Mouse (Mus musculus): Measurements from ENCODE around the gene Clic3.
A peak's percentile ranks its signal among the peaks of the same experiment; 100 is the strongest.

Clic3 gene

DNA sequence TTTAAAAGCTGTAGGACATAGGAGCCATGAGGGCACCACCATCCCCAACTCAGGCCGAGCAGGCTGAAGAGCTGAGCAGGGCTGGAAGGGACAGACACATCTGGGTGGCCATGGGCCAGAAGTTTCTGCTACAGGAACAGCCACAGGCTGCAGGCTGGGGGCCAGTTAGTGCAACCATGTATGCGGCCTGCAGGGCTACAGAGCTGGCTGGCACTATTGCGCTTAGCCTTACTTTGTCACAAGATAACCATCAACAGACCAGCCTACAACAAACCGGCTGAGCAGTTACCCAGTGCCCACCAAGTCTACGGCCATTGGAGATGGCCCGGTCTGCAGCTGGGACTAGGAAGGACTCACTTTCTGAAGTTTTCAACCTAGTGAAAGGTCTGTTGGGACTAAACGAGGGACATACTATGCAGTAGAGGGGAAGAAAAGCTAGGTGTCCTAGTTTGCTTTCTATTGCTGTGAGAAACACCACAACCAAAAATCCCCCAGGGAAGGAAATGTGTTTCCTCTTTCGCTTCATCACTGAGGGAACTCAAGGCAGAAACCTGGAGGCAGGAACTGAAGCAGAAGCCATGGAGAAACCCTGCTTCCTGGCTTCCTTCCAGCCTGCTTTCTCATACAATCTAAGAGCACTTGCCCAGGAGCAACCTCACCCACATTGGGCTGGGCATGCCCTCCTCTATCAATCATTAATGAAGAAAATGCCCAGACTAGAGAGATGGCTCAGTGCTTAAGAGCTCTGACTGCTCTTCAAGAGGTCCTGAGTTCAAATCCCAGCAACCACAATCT, 5.6 kb upstream of the Clic3 start:
- DNase-seq: no peak

DNA sequence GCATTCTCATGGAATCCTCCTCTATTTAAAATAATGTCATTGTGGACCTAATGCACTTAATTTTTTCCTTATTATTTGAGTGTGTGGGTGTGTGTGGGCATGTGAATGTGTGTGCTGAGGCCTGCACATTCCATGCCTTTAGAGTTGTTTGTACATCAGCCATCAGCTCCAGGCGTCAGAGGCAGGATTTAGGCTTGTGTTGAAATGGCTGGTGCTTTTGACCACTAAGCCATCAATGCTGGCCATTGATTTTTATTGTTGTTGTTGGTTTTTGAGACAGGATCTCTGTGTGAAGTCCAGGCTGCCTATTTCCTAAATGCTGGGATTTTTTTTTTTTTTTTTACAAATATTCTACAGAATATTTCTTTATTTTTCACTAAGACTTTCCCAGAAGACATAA, 3.7 kb upstream of the Clic3 start:
- no peak for DNase-seq

DNA sequence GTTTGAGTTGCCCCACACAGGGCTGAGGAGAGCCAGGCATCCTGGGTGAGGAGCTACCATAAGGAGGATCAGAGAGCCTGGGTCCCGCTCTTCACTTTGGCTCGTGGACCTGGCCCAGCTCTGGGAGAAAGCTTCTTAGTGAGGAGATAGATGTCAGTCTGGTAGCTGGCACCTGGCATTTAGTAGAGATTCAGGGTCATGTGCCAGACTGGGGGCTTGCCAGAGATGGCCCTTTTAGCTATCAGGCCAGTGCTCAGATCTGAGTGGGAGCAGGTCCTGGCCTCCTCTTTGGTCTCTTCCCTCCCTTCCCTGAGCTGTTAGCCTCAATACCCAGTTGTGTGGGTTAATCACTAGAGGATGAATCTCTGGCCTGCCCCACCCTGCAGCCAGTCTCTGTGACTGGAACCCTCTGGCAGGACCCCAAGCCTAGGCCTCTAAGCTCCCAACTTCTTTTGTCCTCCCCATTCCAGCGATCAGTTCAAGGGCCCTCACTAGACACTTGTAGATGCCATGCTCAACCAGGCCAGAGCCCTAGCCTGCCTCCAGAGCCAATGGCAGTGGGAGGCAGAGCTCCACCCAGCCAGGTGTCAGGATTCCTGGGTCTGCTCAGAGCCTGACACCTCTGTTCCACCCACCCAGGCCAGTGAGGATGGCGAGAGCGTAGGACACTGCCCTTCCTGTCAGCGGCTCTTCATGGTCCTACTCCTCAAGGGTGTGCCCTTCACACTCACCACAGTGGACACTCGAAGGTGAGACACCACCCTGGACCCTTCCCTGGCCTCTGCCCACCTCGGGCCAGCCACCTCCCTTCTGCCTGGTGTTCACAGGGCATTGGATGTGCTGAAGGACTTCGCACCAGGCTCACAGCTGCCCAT, 621 bp downstream of the Clic3 start:
- peak; percentile 74 for DNase-seq

DNA sequence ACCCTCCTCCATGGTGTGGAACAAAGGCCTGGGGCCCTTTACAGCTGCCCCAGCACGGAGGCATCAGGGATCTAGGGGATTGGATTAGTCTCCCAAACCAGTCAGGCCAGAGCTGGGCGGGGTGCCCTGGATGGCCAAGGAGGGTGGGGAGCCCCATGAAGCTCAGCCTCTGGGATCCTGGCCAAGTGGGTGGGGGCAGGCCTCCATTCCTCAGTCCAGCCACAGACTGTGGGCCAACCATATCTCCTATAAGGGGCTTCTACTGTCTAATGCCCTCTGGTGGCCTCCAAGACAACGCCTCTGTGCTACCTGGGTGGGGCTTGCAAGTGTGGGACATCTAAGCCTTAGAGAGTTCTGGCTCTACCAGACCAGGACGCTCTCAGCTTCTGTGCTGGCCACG, 2.3 kb downstream of the Clic3 start:
- peak; percentile 70 for DNase-seq

DNA sequence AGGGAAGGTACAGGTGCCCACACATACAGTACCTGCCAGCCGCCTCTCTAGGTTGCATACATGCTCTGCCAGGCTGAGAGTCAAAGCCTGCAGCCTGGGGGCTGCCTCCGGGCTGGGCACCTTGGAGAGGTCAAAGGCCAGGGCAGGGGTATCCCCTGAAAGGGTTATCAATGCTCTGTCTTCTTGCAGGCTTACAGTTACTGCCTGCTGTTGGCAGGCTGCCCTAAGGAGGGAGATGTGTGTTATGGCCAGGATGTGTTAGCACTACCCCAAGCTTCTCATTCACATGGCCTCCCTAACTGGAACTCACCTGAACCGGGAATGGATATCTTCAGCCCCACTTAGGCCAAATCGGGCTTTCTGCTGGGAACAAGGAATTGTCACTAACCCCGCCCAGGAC, 3.5 kb downstream of the Clic3 start:
- no peak for DNase-seq

DNA sequence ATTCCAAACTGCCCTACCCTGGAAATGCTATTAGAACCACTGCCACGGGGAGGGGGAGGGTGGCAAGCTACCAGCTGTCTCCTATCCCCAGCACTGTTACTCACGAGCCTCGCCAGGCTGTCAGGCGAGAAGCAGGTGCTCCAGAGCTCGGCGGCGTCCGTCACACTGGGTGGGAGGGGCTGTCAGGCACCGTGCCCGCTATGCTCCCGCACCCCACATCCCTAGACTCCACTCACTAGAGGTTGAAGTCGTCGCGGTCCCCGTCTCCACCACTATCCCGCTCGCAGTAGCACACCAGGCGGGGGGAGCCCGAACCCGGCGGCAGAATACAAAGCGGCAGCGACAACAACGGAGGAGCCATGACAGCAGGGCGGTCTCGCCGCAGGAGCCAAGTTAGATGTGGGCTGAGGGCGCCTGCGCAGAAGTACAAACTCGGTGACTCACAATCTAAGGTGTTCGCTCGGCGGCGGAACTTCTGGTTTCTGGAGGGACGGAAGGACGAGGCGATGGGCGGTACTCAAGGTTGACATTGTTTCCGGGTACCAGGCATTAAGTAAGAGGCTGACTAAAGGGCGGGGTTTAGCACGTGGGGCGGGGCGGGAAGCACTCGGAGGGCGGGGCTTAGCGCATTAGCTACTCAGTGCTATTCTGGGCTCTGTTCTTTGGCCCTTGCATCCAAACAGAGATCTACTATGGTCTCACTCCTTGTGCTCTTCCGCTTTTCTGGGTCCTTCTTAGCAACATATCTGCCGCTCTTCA, 4.1 kb downstream of the Clic3 start, which contains the start of gene Paxx:
Paxx (minus strand) TSS at position 544 of the 759 bp plus-strand sequence.
- peak; percentile 95 for DNase-seq

DNA sequence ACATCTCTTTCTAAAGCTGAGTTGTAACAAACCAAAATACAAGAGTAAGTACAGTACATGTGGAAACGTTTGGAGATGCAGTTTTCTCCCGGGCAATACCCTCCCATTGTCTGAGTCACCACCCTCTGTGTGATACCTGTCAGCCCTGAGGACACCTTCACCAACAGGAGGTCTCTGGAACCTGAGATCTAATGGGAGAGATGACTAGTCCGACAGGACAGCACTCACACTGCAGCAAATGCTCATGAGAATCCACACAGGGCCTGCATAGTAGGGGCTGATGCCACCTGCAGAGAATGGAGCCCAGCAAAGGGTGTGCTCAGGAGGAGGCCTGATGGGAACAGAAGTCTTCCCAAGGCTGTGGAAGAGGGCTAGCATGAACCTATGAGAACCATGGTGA, 4.8 kb downstream of the Clic3 start:
- DNase-seq: no peak

DNA sequence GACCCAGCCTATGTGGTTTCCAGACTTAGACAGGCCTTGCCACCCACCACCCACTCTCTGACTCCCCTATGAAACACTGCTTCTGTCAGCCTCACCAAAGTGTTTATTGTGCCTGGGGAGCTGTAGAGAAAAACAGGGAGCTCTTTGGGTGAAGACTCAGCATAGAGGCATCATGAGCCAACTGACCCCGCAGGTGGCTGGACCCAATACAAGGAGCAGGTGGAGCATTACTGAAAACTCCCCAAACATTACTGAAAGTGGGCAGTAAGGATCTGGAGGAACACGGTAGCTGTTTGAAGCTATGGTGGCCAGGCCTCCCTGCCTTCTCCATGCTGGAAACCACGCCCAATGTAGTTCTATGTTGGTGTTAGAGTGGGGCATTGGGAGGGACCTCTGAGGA, 7.0 kb downstream of the Clic3 start:
- peak; percentile 81 for DNase-seq

DNA sequence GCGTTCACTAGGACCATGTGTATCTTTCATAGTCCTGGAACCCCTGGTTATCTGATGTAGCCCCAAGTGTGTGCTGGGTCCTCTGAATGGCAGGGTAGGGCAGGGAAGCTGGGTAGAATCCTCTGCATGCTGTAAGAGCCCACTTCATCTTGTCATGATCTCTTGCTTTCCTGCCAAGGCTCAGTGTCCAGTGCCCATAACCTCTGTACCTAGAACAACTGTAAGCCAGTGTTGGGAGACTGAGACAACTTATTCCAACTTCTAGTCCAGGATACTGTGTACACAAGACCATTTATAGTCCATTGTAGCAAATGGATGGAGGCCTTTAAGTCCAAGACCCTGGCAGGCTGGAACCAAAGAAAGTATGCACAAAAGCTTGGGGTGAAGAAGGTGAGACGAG, 8.6 kb downstream of the Clic3 start:
- DNase-seq: no peak

DNA sequence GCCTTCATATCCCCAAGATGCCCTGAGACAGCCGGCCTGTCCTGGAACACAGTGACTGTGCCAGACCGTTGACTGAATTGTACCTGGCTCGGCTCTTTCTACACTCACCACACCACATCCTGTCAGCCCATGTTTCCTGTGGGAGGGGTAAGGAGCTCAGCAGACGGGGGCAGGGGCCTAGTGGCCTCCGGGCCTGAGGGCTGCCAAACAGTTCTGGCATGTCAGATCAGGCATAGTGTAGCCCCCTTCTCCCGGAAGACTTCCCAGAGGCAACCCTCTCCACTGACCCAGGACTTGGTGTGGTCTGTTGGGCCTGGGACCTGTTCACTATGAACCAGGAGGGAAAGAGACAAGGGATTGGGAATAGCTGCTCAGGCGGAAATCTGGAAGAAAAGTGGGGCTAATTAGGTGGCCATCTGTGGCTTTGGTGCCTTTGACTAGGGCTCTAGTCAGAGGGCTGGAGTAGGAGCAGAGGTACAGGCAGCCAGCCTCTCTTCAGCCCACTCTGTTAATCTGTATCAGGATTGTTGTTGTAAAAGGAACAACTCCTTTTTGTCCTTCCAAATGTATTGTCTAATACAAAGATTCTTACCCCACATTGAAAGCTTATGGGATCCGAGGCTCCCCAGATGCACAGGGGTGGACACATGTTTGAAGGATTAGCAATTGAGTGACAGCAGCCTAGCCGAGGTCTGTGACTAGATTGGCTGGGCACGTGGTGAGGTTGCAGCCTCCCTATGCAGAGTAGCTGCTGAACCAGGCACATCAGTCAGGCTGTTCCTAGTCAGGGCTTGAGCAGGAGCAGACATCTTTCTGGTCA, 9.4 kb downstream of the Clic3 start:
- DNase-seq: peak; percentile 77

DNA sequence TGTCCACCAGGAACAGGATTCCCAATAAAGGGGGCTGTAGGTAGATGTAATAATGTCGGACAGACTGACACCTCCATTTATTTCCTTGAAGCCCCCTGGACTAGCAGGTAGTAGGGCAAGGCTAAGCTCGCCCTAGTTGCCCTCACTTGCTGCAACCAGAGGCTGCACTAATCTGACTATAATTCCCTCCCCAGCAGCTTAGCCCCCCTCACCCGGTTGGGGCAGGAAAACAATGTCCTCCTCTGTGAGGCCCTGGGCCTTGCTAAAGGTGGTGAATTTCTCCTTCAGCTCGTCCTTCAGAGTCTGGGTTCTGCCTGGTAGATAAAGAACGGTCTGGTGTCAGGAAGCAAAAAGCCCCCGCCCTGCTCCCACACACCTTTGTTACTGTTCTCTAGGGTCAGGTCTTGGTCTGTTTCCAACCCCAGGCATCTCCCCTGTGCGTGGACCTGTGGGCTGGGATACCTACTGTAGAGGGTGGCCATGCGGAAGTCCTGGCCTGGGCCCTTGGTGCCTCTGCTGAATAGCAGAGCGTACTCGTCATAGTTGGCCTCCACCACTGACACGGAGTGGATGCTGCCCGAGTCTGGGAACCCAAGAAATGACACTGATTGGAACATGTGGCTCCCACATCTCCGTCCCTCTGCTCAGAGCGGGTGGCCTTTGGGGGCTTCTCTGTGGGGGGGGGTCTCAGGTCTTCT, 11.1 kb downstream of the Clic3 start:
- peak; percentile 49 for DNase-seq

DNA sequence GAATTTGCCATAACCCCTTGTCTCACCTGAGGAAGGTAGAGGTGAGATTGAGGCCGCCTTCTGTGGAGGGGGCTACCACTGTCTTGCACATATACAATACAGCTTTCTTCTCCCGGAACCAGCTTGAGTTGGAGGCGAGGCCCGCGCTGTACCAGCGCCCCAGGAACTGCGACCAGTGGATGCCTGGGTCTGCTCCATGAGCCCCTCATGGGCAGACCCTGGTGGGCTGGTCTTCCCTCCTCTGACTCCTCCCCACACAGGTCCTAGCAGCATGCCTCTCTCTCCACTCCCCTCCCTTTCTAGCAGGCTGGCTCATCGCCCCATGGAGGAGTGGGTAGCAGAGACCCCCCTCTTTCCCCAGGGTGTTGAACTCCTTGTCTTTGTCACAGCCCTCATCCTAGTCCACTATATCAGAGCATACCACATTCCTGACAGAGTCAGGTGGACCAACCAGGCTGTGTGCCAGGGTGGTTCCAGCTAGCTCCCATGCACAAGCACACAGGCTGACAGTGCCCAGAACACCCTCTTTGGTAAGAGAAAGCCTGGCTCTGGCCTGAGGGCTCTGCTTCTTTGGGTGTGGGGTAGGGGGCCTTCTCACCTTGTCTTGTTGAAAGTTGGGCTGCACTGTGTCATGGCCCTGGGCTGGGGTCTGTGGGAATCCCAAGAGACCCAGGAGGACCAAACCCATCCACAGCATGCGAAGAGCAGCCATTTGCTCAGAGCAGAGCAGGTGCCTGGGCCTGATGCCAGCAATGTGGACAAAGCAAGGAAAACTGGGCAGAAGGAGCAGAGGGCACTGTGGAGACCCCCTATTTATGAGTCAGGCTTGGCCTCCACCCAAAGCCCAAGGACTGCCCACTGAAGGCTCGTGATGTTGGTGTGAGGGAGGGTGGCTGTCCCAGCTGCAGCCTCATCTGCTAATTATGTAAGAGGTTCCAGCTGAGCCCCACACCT, 12.6 kb downstream of the Clic3 start:
- DNase-seq: peak; percentile 80

DNA sequence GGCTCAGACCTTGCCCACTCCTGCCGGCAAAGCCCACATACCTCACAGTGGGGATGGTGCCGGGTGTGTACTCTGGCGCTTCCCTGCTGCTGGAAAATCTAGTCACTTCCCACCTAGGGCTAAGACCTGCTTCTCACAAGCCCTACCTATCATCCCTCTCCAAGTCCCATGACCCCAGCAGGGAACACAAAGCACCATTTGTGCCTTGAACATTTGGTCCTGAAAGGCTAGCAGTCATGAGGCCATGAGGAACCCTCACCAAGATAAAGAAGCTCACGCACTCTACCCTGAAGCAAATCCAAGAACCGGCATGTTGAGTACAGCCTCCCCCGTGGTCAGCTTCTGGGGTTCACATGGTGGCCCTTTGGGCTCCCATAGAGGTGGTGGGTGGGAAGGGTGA, 13.3 kb downstream of the Clic3 start, which contains the start of gene Ptgds:
Ptgds (minus strand) TSS at position 78 of the 400 bp plus-strand sequence.
- DNase-seq: peak; percentile 60

DNA sequence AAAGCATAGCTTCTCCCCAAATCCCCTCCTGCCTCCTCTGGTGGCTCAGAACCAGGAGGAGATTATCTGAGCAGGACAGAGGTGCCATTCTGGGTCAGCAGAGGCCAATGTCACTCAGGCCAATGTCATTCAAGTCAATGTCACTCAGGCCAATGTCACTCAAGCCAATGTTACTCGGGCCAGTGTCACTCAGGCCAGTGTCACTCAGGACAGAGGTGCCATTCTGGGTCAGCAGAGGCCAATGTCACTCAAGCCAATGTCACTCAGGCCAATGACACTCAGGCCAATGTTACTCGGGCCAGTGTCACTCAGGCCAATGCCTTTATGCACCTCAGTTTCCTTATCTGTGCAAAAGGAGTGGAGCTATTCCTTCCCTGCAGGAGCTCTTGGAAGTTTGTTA, 15.9 kb downstream of the Clic3 start:
- no peak for DNase-seq

DNA sequence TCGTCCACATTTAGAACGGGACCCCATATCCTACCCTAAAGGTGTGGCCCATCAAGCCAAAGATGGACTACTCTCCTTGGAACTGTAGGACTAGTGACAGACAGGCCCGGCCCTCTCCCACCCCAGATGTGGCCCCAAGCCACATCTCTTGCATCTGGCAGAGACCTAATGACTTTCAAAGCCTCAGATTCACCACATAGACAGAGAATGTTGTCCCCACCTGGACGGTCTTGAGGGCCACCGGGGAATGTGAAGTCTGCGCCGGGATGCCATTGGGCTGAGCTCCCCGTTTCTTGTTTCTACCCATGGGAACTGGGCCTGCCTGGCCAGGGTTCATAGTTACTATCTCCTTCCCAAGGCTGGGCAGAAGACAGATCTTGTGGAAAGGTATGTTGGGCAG, 20.9 kb downstream of the Clic3 start:
- DNase-seq: peak; percentile 72

DNA sequence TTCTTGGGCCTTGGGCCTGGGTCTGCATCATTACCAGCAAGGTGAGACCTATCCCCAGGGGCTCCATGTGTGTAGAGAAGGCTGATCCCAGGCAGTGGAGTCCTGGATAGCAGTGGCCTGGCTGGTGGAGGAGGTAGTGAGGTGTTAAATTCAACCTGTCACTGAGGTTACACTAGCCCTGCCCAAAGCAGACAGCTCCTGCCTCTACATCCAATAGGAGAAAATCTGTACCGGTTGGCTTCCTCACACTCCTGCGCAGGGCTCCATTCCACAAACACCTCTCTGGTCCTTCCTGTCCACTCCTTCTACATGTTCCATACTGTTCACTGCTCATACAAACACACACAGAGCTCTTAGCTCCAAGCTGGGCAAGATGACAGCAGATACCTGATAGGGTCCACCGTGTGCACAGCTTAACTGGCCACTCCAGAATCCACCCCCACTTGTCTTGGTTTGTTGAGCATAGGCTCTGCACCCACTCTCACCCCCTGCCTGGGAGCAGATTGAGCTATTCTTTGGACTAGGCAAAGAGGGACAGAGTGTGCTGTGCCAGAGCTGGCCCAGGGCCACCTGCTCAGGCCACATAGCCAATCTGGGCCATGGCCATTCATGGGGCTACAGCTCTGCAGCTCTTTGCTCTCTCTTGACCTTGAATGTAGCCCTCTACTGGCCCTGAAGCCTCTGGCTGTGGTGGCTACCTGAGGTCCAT, 21.5 kb downstream of the Clic3 start:
- peak; percentile 99 for DNase-seq

DNA sequence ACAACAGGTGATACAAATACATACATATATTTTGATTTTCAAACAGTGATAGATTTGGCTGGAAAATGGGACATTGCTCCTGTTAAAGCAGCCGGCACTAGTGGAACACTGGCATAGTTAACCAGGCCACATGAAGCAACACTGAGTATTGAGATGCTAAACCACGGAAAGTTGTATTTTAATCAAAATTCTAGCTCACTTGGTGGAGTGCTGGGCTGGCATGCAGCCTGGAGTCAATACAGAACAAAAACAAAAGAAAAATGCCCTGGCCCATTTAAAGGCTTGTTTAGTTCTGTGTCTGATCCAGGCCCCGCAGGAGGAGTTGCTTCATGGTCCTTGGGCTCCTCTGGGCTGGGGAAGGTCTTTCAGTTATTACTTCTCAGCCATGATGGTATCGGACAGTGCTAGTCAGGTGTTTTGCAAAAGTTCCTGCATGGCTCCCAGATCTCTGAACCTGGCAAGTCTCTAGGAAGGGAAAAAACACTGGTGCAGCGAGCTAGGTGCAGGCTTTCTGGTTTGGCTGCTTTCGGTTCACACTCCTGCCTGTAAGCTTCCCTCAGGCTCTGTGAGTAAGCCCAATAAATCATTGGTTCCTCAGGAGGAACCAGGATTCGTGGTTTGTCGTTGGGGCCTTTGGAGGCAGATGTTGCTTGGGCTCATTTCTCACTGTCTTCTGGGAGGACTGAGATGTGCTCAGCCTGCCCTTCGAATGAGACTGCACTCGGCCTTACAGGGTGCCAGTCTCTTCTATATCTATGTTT, 23.1 kb downstream of the Clic3 start:
- DNase-seq: no peak

DNA sequence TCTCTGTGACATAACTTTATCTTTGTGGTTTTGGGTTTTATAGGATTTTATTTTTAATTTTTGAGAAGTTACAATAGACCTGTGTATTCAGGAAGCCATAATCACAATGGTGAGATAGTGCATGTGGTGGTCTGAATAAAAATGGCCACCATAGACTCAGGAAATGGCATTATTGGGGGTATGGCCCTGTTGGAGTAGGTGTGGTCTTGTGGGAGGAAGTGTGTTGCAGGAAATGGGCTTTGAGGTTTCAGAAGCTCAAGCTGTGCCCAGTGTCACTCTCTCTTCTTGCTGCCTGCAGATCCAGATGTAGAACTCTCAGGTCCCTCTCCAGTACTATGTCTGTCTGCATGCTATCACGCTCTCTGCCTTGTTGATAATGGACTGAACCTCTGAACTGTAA, 23.9 kb downstream of the Clic3 start:
- DNase-seq: no peak

DNA sequence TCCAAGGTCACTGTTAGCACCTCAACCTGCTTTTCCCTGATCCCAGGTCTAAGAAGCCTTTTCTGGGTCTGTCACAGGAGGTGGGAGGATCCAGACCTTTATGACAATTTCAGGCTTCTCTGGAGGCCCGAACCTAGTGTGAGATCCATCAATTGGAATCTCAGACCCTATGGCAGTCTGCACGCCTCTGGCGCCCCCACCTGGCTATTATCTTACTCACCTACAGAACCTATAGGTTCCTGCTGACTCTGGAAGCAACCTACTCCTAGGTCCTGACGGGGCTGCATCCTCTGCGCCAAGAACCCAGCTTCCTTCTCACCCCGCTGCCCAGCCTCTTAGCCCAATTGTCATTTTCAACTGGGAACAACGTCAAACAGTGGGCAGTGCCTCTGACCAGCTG, 26.3 kb downstream of the Clic3 start:
- DNase-seq: peak; percentile 82

Measured in cerebellum, adult 9-10 months (tissue).